Mouse (Mus musculus): ENCODE results near the gene Hyou1.

DNA sequence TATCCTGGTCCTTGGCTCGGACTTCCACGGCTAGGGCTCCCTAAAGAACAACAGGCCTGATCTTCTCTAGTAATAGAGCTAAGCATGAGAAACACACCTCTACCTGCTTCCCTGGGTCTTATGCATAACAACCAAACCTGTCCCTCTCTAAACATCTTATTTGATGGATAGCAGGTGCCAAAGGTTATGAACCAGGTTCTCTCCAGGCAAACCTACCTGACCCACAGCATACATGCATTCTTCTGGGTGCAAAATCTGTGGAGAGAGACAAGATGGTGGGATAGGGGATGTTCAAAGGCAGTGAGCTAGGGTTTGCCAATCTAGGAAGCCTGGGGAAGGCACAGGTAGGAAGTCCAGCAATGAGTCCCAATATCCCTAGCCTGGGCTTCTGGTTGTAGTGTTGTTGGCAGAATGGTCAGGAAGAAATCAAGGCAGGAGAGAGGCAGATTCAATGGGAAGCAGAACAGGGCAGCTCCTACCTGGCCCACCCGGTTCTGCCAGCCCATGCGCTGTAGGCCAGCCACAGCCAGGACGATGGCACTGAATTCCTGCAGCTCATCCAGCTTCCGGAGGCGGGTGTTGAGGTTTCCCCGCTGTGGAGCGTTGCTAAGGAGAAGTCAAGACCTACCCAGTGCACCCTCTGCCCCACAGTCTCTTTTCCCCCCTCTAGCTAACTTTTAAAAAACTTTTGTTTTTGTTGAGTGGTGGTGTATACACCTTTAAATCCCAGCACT lies 41.7 kb upstream of the Hyou1 start:
- no peak for TF ChIP-seq CTCF (IDR thresholded peaks at IDR 0.05)
- no peak for TF ChIP-seq POLR2A (IDR thresholded peaks at IDR 0.05; ENCODE audit: insufficient read depth, low read depth, low read length)

All from heart, adult 2 months (tissue).